Mouse (Mus musculus) midbrain, embryonic 16.5 days (tissue): ENCODE data around the gene Dtx4. TPM values are rescaled to one million over a fixed set of nuclear protein-coding genes. Genes with fewer than 3 reads are reported as not detected.

Source experiments
- ATAC-seq: fragments of 200-750 bp; cut with Nextera tagmentation; 2 replicates; pipeline ENCODE4 v1.8.0; 2017; ENCODE audit warnings: moderate TSS enrichment
- H3K27ac ChIP-seq: fragments of 300-500 bp; sonication (generic); 2 replicates; pipeline ENCODE4 v1.5.1; 2014; ENCODE audit warnings: mild to moderate bottlenecking, low read length, mixed read lengths
- H3K27me3 ChIP-seq: fragments of 300-500 bp; sonication (generic); 2 replicates; pipeline ENCODE4 v1.6.1; 2014; ENCODE audit warnings: low read depth, low read length, mixed read lengths; ENCODE audit not compliant: control insufficient read depth, insufficient read depth
- H3K36me3 ChIP-seq: fragments of 300-500 bp; sonication (generic); 2 replicates; pipeline ENCODE4 v1.6.1; 2014; ENCODE audit warnings: mild to moderate bottlenecking, low read length, moderate library complexity, mixed read lengths; ENCODE audit not compliant: control insufficient read depth, insufficient read depth
- H3K4me1 ChIP-seq: fragments of 300-500 bp; sonication (generic); 2 replicates; pipeline ENCODE4 v1.6.1; 2014; ENCODE audit warnings: mild to moderate bottlenecking, low read length, mixed read lengths; ENCODE audit not compliant: control insufficient read depth, insufficient read depth
- H3K4me2 ChIP-seq: fragments of 300-500 bp; sonication (generic); 2 replicates; pipeline ENCODE4 v1.6.1; 2014; ENCODE audit warnings: mild to moderate bottlenecking, low read length, mixed read lengths
- H3K4me3 ChIP-seq: fragments of 300-500 bp; sonication (generic); 2 replicates; pipeline ENCODE4 v1.5.1; 2014; ENCODE audit warnings: low read depth, mild to moderate bottlenecking, low read length, moderate library complexity, mixed read lengths
- H3K9ac ChIP-seq: fragments of 300-500 bp; sonication (generic); 2 replicates; pipeline ENCODE4 v1.6.1; 2014; ENCODE audit warnings: low read depth, low read length, mixed read lengths
- H3K9me3 ChIP-seq: fragments of 300-500 bp; sonication (generic); replicated peaks from 2 replicates; pipeline ENCODE4 v1.6.1; 2014; ENCODE audit warnings: mild to moderate bottlenecking, low read length, mixed read lengths; ENCODE audit not compliant: control insufficient read depth, poor library complexity, severe bottlenecking
- WGBS: fragments of 180-500 bp; shearing (Covaris S2); extraction: QIAGEN DNeasy Blood & Tissue Kit; methylation state at CpG from one replicate; pipeline ENCODE4 v1.1.7; 2014; 5-methylcytosine and 5-hydroxymethylcytosine counted together
- polyA plus RNA-seq: library from polyadenylated mRNA; unstranded; fragments of >200 nt; fragmentation: Nextera tagmentation; extraction: Ambion mirVana; gene quantifications from 2 replicates; pipeline ENCODE4 v1.2.1, GENCODE M21; 2015

Gene Dtx4
- polyA plus RNA-seq, 1 experiment from 2014 or later = 39.3 TPM

GRCm38 (mm10) chr19:12465530-12466144 is 35.6 kb downstream of the Dtx4 start:
- ATAC-seq = no peak; the same call in 1 of the 2 replicates
- H3K27ac ChIP-seq = no peak overlapping the region
- no peaks in the 10 kb centered on the region for H3K9me3 ChIP-seq
- no peak overlapping the region for H3K4me3 ChIP-seq
- H3K4me2 ChIP-seq = no peak overlapping the region
- 93% methylated on average over 10 of the region's 10 CpGs for whole genome bisulfite sequencing
- H3K9ac ChIP-seq = no peak overlapping the region
- H3K36me3 ChIP-seq = peaks cover 13% of the 10 kb centered on the region
- no peaks in the 10 kb centered on the region for H3K27me3 ChIP-seq
- H3K4me1 ChIP-seq = no peaks in the 10 kb centered on the region

GRCm38 (mm10) chr19:12464674-12465073 is 36.6 kb downstream of the Dtx4 start:
- H3K27me3 ChIP-seq = no peaks in the 10 kb centered on the region
- no peak overlapping the region for H3K27ac ChIP-seq
- 89% methylated on average over 4 of the region's 4 CpGs for WGBS
- H3K9me3 ChIP-seq = no peaks in the 10 kb centered on the region
- no peak overlapping the region for H3K4me3 ChIP-seq
- ATAC-seq = no peak
- H3K4me2 ChIP-seq = no peak overlapping the region
- H3K4me1 ChIP-seq = no peaks in the 10 kb centered on the region
- no peak overlapping the region for H3K9ac ChIP-seq
- peaks cover 13% of the 10 kb centered on the region for H3K36me3 ChIP-seq

GRCm38 (mm10) chr19:12464127-12464526 is 37.1 kb downstream of the Dtx4 start:
- no peak overlapping the region for H3K27ac ChIP-seq
- H3K4me3 ChIP-seq = no peak overlapping the region
- peaks cover 9% of the 10 kb centered on the region for H3K36me3 ChIP-seq
- no peak overlapping the region for H3K9ac ChIP-seq
- WGBS = 79% methylated on average over 5 of the region's 5 CpGs
- ATAC-seq = no peak
- H3K4me2 ChIP-seq = no peak overlapping the region
- H3K9me3 ChIP-seq = no peaks in the 10 kb centered on the region
- H3K4me1 ChIP-seq = no peaks in the 10 kb centered on the region
- no peaks in the 10 kb centered on the region for H3K27me3 ChIP-seq

- no peak for ATAC-seq
- WGBS = 39% methylated on average over 1 of the region's 1 CpGs
- Histone ChIP-seq H3K36me3 (peaks cover 4% of the 10 kb centered on the region; the same call in 1 of the 2 replicates), H3K27ac (no peak overlapping the region), H3K4me3 (no peak overlapping the region), H3K4me1 (no peaks in the 10 kb centered on the region), H3K9me3 (no peaks in the 10 kb centered on the region), H3K9ac (no peak overlapping the region), H3K4me2 (no peak overlapping the region), H3K27me3 (no peaks in the 10 kb centered on the region)
Observed at GRCm38 (mm10) chr19:12463722-12464035, 37.6 kb downstream of the Dtx4 start.

GRCm38 (mm10) chr19:12462851-12463721 is 38.2 kb downstream of the Dtx4 start:
- no peak for ATAC-seq
- Histone ChIP-seq H3K36me3 (0 out of 2 replicates have a peak, but pooled peaks cover 4% of the 10 kb centered on the region), H3K4me2 (no peak overlapping the region), H3K27me3 (no peaks in the 10 kb centered on the region), H3K9ac (no peak overlapping the region), H3K4me3 (no peak overlapping the region), H3K27ac (no peak overlapping the region), H3K4me1 (no peaks in the 10 kb centered on the region), H3K9me3 (no peaks in the 10 kb centered on the region)
- 63% methylated on average over 7 of the region's 7 CpGs for WGBS

- Histone ChIP-seq H3K9ac (no peak within 1 kb of the TSS), H3K4me2 (no peak within 1 kb of the TSS), H3K9me3 (no peaks in the 10 kb centered on the region), H3K4me1 (no peaks in the 10 kb centered on the region), H3K36me3 (no peaks in the 10 kb centered on the region), H3K27me3 (no peaks in the 10 kb centered on the region), H3K4me3 (no peak within 1 kb of the TSS), H3K27ac (no peak within 1 kb of the TSS)
- WGBS = 81% methylated on average over 11 of the region's 11 CpGs
- no peak for ATAC-seq
Observed at GRCm38 (mm10) chr19:12460282-12461249, 40.7 kb downstream of the Dtx4 start, which contains the start of gene Mpeg1. Mpeg1 (plus strand) TSS chr19:12460779.

- no peaks in the 10 kb centered on the region for H3K27me3 ChIP-seq
- ATAC-seq = no peak
- H3K9ac ChIP-seq = no peak overlapping the region
- H3K36me3 ChIP-seq = no peaks in the 10 kb centered on the region
- 89% methylated on average over 4 of the region's 4 CpGs for WGBS
- no peaks in the 10 kb centered on the region for H3K4me1 ChIP-seq
- H3K4me3 ChIP-seq = no peak overlapping the region
- H3K27ac ChIP-seq = no peak overlapping the region
- no peaks in the 10 kb centered on the region for H3K9me3 ChIP-seq
- H3K4me2 ChIP-seq = no peak overlapping the region
Observed at GRCm38 (mm10) chr19:12459516-12459915, 41.7 kb downstream of the Dtx4 start.

- Histone ChIP-seq H3K9me3 (no peaks in the 10 kb centered on the region), H3K27ac (no peak overlapping the region), H3K4me1 (no peaks in the 10 kb centered on the region), H3K36me3 (no peaks in the 10 kb centered on the region), H3K9ac (no peak overlapping the region), H3K4me2 (no peak overlapping the region), H3K27me3 (no peaks in the 10 kb centered on the region), H3K4me3 (no peak overlapping the region)
- ATAC-seq = no peak
- WGBS = 85% methylated on average over 12 of the region's 12 CpGs
Observed at GRCm38 (mm10) chr19:12457401-12458066, 43.7 kb downstream of the Dtx4 start.
